Mouse (Mus musculus): ENCODE results near the gene Trpv3.
"Not testable (repeated sequence)": the region's sequence is repeated elsewhere in the genome, so short reads cannot be mapped to it uniquely, and the experiment has no call there.

Trpv3 gene

DNA sequence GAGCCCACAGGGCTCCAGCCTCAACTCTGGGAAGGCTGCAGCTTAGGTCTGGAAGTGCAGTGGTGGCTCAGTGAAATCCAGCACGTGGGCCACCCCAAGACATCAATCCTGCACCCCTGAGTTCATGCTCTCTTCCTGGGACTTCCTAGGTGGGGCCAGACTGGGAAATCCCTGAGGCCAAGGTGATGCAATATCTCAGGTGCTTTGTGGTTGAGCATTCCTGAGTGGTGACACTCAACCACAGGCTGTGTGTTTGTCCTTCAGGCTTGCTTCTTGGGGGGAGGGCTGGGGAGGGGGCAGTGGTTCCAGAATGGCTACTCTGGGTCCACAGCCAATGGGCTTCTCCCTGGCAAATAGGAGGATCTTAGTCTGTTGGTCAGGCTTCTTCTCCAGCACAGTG is 16.7 kb downstream of the Trpv3 start:
- ATAC-seq (ENCODE audit: insufficient number of reproducible peaks, low FRiP score, low TSS enrichment): no peak

DNA sequence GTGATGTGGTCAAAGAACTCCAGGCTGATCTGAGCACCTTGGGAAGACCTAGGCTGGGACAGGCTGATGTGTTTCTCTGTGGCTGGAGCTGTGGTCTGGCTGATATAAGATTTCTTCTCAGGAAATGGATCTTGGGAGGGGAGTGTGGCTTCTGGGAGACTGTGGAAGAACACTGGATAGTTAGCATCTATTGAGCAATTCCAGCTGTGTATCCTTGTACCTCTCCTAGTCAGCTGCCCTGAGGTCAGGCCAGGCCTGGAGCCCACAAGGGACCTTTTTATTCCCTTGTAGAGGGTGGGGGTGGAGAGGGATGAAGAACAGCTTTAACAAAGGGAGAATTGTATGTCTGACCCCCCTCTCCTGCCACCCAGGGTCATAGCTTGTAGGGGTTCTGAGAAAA is 17.2 kb downstream of the Trpv3 start:
- no peak for ATAC-seq (ENCODE audit: insufficient number of reproducible peaks, low FRiP score, low TSS enrichment)

DNA sequence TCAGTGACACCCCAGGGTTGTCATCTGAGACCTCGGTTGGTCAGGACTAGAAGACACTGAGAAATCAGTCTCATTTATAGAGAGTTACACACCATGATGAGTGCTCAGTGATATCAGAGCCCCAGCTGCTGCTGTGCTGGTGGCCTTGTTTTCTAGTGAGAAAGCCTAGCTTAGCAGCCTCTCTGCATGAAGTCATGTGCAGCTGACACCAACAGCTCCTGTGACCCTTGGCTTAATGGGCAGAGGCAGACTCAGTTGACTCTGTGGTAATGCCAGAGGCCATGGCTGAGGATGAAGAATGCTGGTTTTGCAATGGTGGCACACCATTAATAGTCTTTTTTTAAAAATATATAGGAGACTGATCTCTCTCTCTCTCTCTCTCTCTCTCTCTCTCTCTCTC is 22.4 kb downstream of the Trpv3 start:
- ATAC-seq (ENCODE audit: insufficient number of reproducible peaks, low FRiP score, low TSS enrichment): no peak

DNA sequence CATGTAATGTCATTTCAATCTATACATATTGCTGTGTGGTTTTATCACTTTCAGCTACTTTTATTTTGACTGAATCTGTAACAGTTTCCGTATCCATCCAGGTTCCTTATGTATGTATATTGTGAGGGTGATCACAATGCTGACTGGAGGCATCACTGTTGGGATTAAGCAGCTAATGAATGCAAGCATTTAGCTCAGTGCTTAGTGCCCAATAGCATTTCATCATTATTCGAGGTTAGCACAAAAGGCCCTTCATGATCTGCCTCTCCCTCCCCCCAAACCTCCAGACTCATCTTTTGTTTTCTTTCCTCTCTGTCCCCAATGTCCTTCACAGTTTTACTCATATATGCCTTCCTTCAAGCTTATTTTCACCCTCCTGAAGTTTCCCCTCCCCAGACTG is 35.9 kb downstream of the Trpv3 start:
- no peak for ATAC-seq (ENCODE audit: insufficient number of reproducible peaks, low FRiP score, low TSS enrichment)

DNA sequence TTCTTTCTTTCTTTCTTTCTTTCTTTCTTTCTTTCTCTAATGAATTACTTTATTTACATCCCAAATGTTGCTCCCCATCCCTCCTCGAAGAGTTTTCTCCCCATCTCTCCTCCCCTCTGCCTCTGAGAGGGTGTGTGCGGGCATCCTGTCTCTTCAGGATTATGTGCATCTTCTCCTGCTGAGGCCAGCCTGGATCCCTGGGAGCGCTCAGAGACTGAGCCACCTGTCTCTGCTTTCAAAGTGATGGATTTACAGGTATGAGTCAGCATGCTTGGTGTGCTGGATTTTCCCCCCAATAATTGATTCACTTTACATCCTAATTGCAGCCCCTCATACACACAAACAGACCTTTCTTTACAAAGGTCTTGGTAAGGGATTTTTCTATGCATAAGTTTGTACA is 48.8 kb downstream of the Trpv3 start:
- ATAC-seq (ENCODE audit: insufficient number of reproducible peaks, low FRiP score, low TSS enrichment): no peak

DNA sequence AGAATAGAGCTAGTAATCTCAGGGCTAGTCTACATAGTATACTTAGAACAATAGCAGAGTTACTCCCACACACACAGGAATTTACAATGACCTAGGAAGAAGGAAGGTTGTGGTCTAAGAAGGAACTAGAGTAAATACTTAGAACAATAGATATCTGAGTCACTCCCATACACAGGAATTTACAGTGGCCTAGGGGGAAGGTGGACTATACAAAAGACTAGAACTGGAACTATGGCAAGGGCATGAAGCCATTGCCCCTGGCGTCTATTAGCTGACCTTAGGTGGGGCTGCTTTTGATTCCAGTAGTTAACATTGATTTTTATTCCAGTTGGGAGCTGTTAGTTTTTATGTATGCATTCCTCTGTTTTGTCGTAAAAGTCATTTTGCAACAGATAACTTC is 51.4 kb downstream of the Trpv3 start:
- not testable (repeated sequence) for ATAC-seq (ENCODE audit: insufficient number of reproducible peaks, low FRiP score, low TSS enrichment)

DNA sequence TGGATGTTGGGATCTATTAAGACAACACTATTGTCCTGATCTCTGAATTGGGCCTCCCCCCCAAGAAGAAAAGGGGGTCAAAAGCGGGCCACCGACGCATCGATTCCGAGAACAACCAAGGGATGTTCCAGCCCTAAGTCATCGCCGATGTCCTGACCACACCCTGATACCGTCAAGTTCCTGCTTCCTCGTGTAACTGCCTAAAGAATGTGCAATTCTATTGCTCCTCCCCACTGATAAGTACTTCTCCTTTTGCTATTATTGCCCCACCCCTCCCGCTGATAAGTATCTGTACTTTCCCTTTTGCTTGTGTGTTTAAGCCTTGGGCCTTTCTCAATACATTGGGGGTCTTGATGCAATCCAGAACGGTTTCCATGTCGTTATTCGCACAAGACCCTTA is 53.9 kb downstream of the Trpv3 start:
- not testable (repeated sequence) for ATAC-seq (ENCODE audit: insufficient number of reproducible peaks, low FRiP score, low TSS enrichment)

DNA sequence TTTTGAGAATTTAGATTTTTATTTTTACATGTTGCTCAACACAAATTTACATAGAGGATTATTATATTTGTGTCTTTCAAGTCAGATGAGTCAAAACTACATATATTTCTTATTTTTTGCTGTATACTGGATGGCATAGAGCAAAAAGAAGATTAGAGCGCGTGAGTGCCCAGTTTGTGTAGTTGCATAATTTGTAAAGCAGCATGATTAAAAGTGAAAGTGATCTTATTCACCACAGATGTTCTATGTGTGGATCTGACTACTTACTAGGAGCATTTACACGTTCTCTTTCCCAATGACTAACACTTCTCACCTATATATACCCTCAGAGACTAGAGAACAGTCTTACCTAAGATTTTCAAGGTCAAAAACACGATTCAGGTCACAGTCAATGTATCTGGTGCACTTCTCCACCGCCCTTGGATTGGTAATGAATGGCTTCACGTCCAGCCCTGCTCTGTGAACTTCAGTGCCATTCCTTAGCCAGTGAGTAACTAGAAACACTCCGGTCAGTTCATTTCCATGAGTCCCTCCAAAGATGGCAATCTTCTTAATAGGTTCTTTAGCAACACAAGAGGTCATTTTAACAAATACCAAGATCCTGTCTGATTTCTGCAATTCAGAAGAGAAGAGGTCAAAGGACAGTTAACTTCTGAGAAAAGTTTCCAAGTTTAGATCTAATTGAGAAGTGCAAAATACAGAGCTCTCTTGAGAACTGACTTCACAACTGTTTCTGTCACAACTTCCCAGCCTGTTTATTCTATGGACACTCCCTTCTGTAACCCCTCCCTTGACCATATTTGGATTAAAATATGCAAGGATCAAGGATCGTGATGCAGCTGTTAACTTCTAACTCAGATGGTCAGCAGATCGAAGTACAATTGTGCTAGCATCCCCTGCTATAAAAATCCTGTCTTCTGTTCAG is 57.0 kb downstream of the Trpv3 start:
- no peak for ATAC-seq (ENCODE audit: insufficient number of reproducible peaks, low FRiP score, low TSS enrichment)

DNA sequence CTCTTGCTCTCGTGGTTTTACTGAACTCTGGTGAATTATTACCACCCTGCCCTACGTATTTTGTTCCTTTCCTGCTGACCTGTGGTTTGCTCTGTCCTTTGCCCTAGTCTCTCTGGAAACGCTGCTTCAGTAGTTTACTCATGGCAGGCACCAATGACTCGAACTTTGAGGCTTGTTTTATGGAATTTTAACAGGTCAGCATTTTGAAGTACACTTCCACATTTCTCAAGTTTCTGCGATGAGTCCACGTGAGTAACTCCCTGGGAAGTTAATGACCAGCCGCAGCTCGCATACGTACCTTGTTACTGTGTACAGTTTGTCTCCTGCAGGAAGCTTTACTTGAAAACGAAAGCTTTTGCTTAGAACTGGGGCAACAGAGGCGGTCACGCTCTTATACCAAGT is 59.3 kb downstream of the Trpv3 start:
- no peak for ATAC-seq (ENCODE audit: insufficient number of reproducible peaks, low FRiP score, low TSS enrichment)

DNA sequence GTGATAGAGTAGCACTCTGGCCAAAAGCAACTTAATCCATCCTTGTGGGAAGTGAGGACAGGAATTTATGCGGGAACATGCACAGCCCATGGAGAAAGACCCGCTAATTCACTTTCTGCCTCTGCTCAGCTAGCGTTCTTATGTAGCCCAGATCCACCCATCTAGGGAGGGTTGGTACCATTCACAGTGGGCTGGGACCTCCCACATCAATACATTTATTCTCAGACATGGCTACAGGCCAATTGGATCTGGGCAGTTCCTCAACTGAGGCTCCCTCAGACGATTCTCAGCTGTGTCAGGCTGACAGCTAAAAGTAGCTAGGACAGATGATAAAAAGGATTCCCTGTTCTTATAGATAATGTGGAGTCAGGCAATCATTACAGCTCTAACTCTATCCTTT is 60.2 kb downstream of the Trpv3 start:
- ATAC-seq (ENCODE audit: insufficient number of reproducible peaks, low FRiP score, low TSS enrichment): no peak

DNA sequence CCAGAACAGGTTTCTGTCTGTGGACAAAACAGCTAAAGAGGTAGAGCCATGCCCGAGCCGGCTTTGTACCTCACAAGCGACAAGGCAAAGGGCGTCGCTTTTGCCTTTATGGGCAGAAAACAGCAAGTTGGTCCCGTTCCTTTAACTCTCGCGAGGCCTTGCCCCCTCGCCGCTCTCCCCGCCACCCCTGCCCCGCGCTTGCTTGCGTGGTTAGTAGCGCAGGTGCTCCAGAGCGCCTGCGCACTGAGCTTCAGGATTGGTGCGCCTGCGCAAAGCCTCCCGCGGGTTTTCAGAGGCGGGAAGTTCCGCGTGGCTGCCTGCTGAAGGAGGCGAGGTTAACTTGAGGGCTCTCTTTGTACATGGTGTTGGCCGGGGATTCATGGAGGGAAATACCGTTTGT is 62.3 kb downstream of the Trpv3 start, which contains the start of the genes Aspa, Gm49340 and Spata22:
Gene Aspa, minus strand, starts transcription at position 155 of the 400 bp plus-strand sequence.
Gene Gm49340, plus strand, starts transcription at position 300 of the 400 bp plus-strand sequence.
Gene Spata22, plus strand, starts transcription at position 300 of the 400 bp plus-strand sequence.
- ATAC-seq (ENCODE audit: insufficient number of reproducible peaks, low FRiP score, low TSS enrichment): no peak

DNA sequence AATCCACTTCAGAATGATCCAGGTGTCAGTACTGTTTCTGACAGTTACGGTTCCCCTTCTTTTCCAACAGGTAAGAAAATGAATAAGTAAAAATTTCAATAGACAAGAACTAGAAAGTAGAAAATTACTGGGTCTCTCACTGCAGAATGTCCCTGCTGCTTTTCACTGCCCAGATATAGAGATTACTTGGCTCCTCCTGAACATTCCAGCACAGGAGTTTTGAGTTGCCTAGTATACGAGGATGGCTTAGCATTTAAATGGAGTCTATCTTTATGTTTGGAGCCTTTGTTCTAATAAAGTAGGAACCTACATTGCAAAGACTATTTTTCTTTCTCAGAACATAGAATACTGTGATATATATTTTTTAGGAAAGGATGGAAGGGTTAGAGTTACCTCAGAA is 66.2 kb downstream of the Trpv3 start:
- ATAC-seq (ENCODE audit: insufficient number of reproducible peaks, low FRiP score, low TSS enrichment): no peak

DNA sequence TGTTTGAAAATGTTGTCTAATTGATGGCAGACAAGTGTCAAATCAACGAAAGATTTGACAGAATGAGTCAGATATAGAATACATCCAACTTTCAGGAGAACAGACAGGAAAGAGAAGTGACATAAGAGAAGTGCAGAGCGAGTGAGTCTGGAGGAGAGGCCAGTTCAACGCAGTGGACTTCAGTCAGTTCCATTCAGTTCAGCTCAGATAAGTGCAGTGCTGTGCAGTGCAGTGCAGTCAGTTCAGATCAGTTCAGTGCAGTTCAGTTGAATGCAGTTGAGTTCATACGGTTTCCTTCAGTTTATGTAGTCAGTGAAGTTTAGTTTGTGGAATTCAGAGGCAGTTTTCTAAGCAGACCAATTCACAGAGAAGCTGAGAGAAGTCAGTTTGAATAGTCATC is 69.7 kb downstream of the Trpv3 start:
- ATAC-seq (ENCODE audit: insufficient number of reproducible peaks, low FRiP score, low TSS enrichment): no peak

Measured in cerebellum, adult (tissue).